Mouse (Mus musculus) E14TG2a.4 (cell line): Measurements from ENCODE around the gene Usp42.

Source experiments
- H3K27me3 ChIP-seq: 2 replicates; pipeline ENCODE4 v1.6.1; 2014; ENCODE audit warnings: low read length, control low read depth; ENCODE audit not compliant: insufficient read depth
- H3K36me3 ChIP-seq: 2 replicates; pipeline ENCODE4 v1.6.1; 2014; ENCODE audit warnings: low read length, control low read depth; ENCODE audit not compliant: insufficient read depth
- H3K4me1 ChIP-seq: replicated peaks from 2 replicates; pipeline ENCODE4 v1.6.1; 2014; ENCODE audit warnings: low read depth, low read length, control low read depth
- H3K4me3 ChIP-seq: replicated peaks from 2 replicates; pipeline ENCODE4 v1.5.1; 2014; ENCODE audit warnings: mild to moderate bottlenecking, low read length
- H3K9me3 ChIP-seq: 2 replicates; pipeline ENCODE4 v1.6.1; 2014; ENCODE audit warnings: low read length, control low read depth
- CTCF ChIP-seq: conservative IDR thresholded peaks from 2 replicates; pipeline ENCODE4 v1.5.1; 2014; ENCODE audit warnings: low read length
- NANOG ChIP-seq: IDR thresholded peaks from 2 replicates; pipeline ENCODE4 v1.6.1; 2014; ENCODE audit warnings: borderline replicate concordance, low read length, mixed read lengths
- POU5F1 ChIP-seq: IDR thresholded peaks from 2 replicates; pipeline ENCODE4 v1.6.1; 2014; ENCODE audit warnings: low read length, borderline replicate concordance

Gene Usp42

GRCm38 (mm10) chr5:143668884-143669283, 63.2 kb downstream of the Usp42 start:
- H3K36me3 ChIP-seq = no peaks in the 10 kb centered on the region
- no peaks in the 10 kb centered on the region for H3K9me3 ChIP-seq
- H3K27me3 ChIP-seq = no peaks in the 10 kb centered on the region
- no peak overlapping the region for H3K4me3 ChIP-seq
- TF ChIP-seq CTCF = no peak
- TF ChIP-seq POU5F1 = no peak
- no peak for TF ChIP-seq NANOG
- H3K4me1 ChIP-seq = no peaks in the 10 kb centered on the region

GRCm38 (mm10) chr5:143666015-143666414, 66.1 kb downstream of the Usp42 start:
- Histone ChIP-seq H3K4me1 (no peaks in the 10 kb centered on the region), H3K27me3 (no peaks in the 10 kb centered on the region), H3K9me3 (no peaks in the 10 kb centered on the region), H3K4me3 (no peak overlapping the region), H3K36me3 (no peaks in the 10 kb centered on the region)
- no peak for TF ChIP-seq CTCF
- TF ChIP-seq NANOG = no peak
- no peak for TF ChIP-seq POU5F1

GRCm38 (mm10) chr5:143665561-143665960, 66.5 kb downstream of the Usp42 start:
- Histone ChIP-seq H3K36me3 (no peaks in the 10 kb centered on the region), H3K27me3 (no peaks in the 10 kb centered on the region)
- no peak for TF ChIP-seq NANOG
- no peak for TF ChIP-seq POU5F1
- no peak for TF ChIP-seq CTCF

GRCm38 (mm10) chr5:143663074-143663687, 68.9 kb downstream of the Usp42 start:
- Histone ChIP-seq H3K4me1 (no peaks in the 10 kb centered on the region), H3K27me3 (no peaks in the 10 kb centered on the region), H3K9me3 (no peaks in the 10 kb centered on the region), H3K4me3 (no peak overlapping the region), H3K36me3 (no peaks in the 10 kb centered on the region)
- TF ChIP-seq CTCF (no peak), POU5F1 (no peak), NANOG (no peak)

More at GRCm38 (mm10) chr5:143665561-143665960, 66.5 kb downstream of the Usp42 start:
- H3K4me1 ChIP-seq = no peaks in the 10 kb centered on the region
- H3K9me3 ChIP-seq = no peaks in the 10 kb centered on the region
- no peak overlapping the region for H3K4me3 ChIP-seq
